ENCODE assay signal across 20 mouse cellular contexts in the genomic region with DNA sequence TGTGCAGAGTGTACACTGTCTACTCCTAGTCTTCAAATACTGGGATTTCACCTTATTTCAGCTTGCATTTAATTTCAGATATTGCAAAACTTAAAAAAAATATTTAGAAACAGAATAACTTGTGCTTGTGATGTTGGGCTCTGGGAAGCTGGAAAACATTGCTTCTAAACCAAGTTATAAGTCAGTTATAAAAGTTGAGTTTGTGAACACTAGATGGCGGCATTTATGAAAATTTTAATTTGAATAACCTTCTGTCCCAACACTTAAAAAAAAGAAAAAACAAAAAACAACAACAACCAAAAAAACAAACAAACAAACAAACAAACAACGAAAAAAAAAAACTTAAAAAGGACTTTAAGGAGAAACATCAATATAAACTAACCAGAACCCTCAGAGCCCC.
DNase-seq lines count a peak whose midpoint lies in the region; ATAC-seq and TF ChIP-seq lines count a peak whose summit lies in the region.
"Had no signal": no experiment of that assay in that cellular context is flagged by ENCODE, and none has a peak within 500 bp of the region (broad histone marks: within the 10 kb centered on the region; RNA-seq: fewer than 3 reads in every experiment).

No protein-coding gene starts in this region.

- TF ChIP-seq POLR2A in thymus, adult 2 months (IDR thresholded peaks at IDR 0.05; ENCODE audit: control insufficient read depth, extremely low read depth, insufficient read depth, low read length, poor library complexity) = no peak

- no peaks in the 10 kb centered on the region for H3K9me3 ChIP-seq in hindbrain, postnatal 0 days (ENCODE audit: low read length)
- no peaks in the 10 kb centered on the region for H3K9me3 ChIP-seq in hindbrain, embryonic 10.5 days
- no peaks in the 10 kb centered on the region for H3K9me3 ChIP-seq in midbrain, embryonic 14.5 days (ENCODE audit: control insufficient read depth, low read length)
- no peaks in the 10 kb centered on the region for H3K9me3 ChIP-seq in midbrain, embryonic 13.5 days
- H3K9me3 ChIP-seq: embryonic facial prominence, embryonic 13.5 days; heart, embryonic 10.5 days; liver, embryonic 13.5 days; megakaryocyte, embryonic 14.5 days had no signal

- no peak for ATAC-seq in hindbrain, postnatal 0 days
- no peak for ATAC-seq in midbrain, embryonic 14.5 days (ENCODE audit: low FRiP score, low TSS enrichment)
- ATAC-seq in midbrain, embryonic 13.5 days = no peak

- 75% methylated on average over 2 of the region's 2 CpGs for WGBS in hindbrain, postnatal 0 days
- 84% methylated on average over 2 of the region's 2 CpGs for WGBS in hindbrain, embryonic 10.5 days
- 81% methylated on average over 2 of the region's 2 CpGs for WGBS in midbrain, embryonic 14.5 days
- 86% methylated on average over 2 of the region's 2 CpGs for WGBS in midbrain, embryonic 13.5 days
- 84% methylated on average over 2 of the region's 2 CpGs for WGBS in thymus, adult 2 months

- DNase-seq in embryo, embryonic 10.5 days (ENCODE audit: low spot score) = peak; percentile 24
- DNase-seq in embryo, embryonic 10 days (ENCODE audit: low spot score) = no peak
- peak; percentile 43 for DNase-seq in hindbrain, postnatal 0 days (ENCODE audit: low spot score)
- no peak for DNase-seq in hindbrain, embryonic 10.5 days (ENCODE audit: low spot score)
- DNase-seq in midbrain, embryonic 14.5 days = peak; percentile 57
- DNase-seq in mesoderm, embryonic 11.5 days (ENCODE audit: low read depth, low spot score) = peak; percentile 7
- no peak for DNase-seq in thymus, adult 2 months
- DNase-seq: cerebellum, adult 11 months; cerebellum, postnatal 14 days; gastrocnemius, postnatal 25 days; heart, postnatal 10 days; layer of hippocampus, postnatal 36 days; liver, embryonic 13.5 days; lung, postnatal 10 days; right cerebral cortex, postnatal 4 days had no signal

- H3K36me3 ChIP-seq in hindbrain, postnatal 0 days (ENCODE audit: insufficient read depth, low read length) = no peaks in the 10 kb centered on the region
- H3K36me3 ChIP-seq in hindbrain, embryonic 10.5 days = no peaks in the 10 kb centered on the region
- no peaks in the 10 kb centered on the region for H3K36me3 ChIP-seq in midbrain, embryonic 14.5 days (ENCODE audit: control insufficient read depth, insufficient read depth, low read length)
- no peaks in the 10 kb centered on the region for H3K36me3 ChIP-seq in midbrain, embryonic 13.5 days
- H3K36me3 ChIP-seq in thymus, adult 2 months (ENCODE audit: control insufficient read depth, insufficient read depth, low read length) = no peaks in the 10 kb centered on the region
- H3K36me3 ChIP-seq: embryonic facial prominence, embryonic 13.5 days; heart, embryonic 10.5 days; liver, embryonic 13.5 days had no signal

- no peak overlapping the region for H3K4me3 ChIP-seq in hindbrain, postnatal 0 days (ENCODE audit: low read length)
- no peak overlapping the region for H3K4me3 ChIP-seq in hindbrain, embryonic 10.5 days
- H3K4me3 ChIP-seq in midbrain, embryonic 14.5 days (replicated peaks; ENCODE audit: low read depth, low read length) = no peak overlapping the region
- no peak overlapping the region for H3K4me3 ChIP-seq in midbrain, embryonic 13.5 days (replicated peaks)
- H3K4me3 ChIP-seq in thymus, adult 2 months (ENCODE audit: control insufficient read depth, insufficient read depth, low read length) = no peak overlapping the region
- H3K4me3 ChIP-seq: embryonic facial prominence, embryonic 13.5 days; heart, embryonic 10.5 days; liver, embryonic 13.5 days; megakaryocyte, embryonic 14.5 days had no signal

- H3K9ac ChIP-seq in hindbrain, postnatal 0 days (replicated peaks; ENCODE audit: low read length) = no peak overlapping the region
- H3K9ac ChIP-seq in midbrain, embryonic 14.5 days (replicated peaks; ENCODE audit: low read length) = no peak overlapping the region
- no peak overlapping the region for H3K9ac ChIP-seq in midbrain, embryonic 13.5 days (replicated peaks)
- H3K9ac ChIP-seq: embryonic facial prominence, embryonic 13.5 days; liver, embryonic 13.5 days had no signal

- H3K27ac ChIP-seq in hindbrain, postnatal 0 days = no peak overlapping the region
- H3K27ac ChIP-seq in hindbrain, embryonic 10.5 days = no peak overlapping the region
- H3K27ac ChIP-seq in midbrain, embryonic 14.5 days (replicated peaks; ENCODE audit: low read depth, low read length) = no peak overlapping the region
- no peak overlapping the region for H3K27ac ChIP-seq in midbrain, embryonic 13.5 days
- H3K27ac ChIP-seq in thymus, adult 2 months (ENCODE audit: control insufficient read depth, insufficient read depth, low read length) = no peak overlapping the region
- H3K27ac ChIP-seq: embryonic facial prominence, embryonic 13.5 days; heart, embryonic 10.5 days; liver, embryonic 13.5 days had no signal

- no peaks in the 10 kb centered on the region for H3K27me3 ChIP-seq in hindbrain, postnatal 0 days (ENCODE audit: insufficient read depth, low read length)
- no peaks in the 10 kb centered on the region for H3K27me3 ChIP-seq in hindbrain, embryonic 10.5 days (ENCODE audit: insufficient read depth, poor library complexity, severe bottlenecking)
- no peaks in the 10 kb centered on the region for H3K27me3 ChIP-seq in midbrain, embryonic 14.5 days (ENCODE audit: control insufficient read depth, insufficient read depth, low read length)
- H3K27me3 ChIP-seq in midbrain, embryonic 13.5 days = no peaks in the 10 kb centered on the region
- H3K27me3 ChIP-seq in thymus, adult 2 months (ENCODE audit: control insufficient read depth, insufficient read depth, low read length) = no peaks in the 10 kb centered on the region
- H3K27me3 ChIP-seq: CH12.LX; embryonic facial prominence, embryonic 13.5 days; liver, embryonic 13.5 days; megakaryocyte, embryonic 14.5 days had no signal

- TF ChIP-seq CTCF in hindbrain, postnatal 0 days (IDR thresholded peaks at IDR 0.05; ENCODE audit: low read depth) = 0 out of 2 replicates have a peak, but pooled peaks have one; percentile 4
- TF ChIP-seq CTCF in thymus, adult 2 months (IDR thresholded peaks at IDR 0.05; ENCODE audit: borderline replicate concordance, control insufficient read depth, extremely low read depth, insufficient read depth, low read length, poor library complexity) = no peak

- H3K4me1 ChIP-seq in hindbrain, postnatal 0 days (ENCODE audit: insufficient read depth, low read length) = no peaks in the 10 kb centered on the region
- no peaks in the 10 kb centered on the region for H3K4me1 ChIP-seq in hindbrain, embryonic 10.5 days (replicated peaks)
- no peaks in the 10 kb centered on the region for H3K4me1 ChIP-seq in midbrain, embryonic 14.5 days (ENCODE audit: control insufficient read depth, insufficient read depth, low read length)
- no peaks in the 10 kb centered on the region for H3K4me1 ChIP-seq in midbrain, embryonic 13.5 days (replicated peaks)
- no peaks in the 10 kb centered on the region for H3K4me1 ChIP-seq in thymus, adult 2 months (replicated peaks; ENCODE audit: control insufficient read depth, insufficient read depth, low read length)
- H3K4me1 ChIP-seq: embryonic facial prominence, embryonic 13.5 days; heart, embryonic 10.5 days; liver, embryonic 13.5 days; megakaryocyte, embryonic 14.5 days had no signal

- no peak overlapping the region for H3K4me2 ChIP-seq in hindbrain, postnatal 0 days (ENCODE audit: low read depth, low read length)
- H3K4me2 ChIP-seq in midbrain, embryonic 14.5 days (ENCODE audit: low read length) = no peak overlapping the region
- no peak overlapping the region for H3K4me2 ChIP-seq in midbrain, embryonic 13.5 days (replicated peaks)
- H3K4me2 ChIP-seq: embryonic facial prominence, embryonic 13.5 days; liver, embryonic 13.5 days had no signal

Comparison
In these comparisons a context has a peak if more than half of its experiments do, and no peak if none do; other contexts are left out.
1. DNase-seq: peak in embryo, embryonic 10.5 days (single experiment), hindbrain, postnatal 0 days (single experiment), midbrain, embryonic 14.5 days (single experiment) and mesoderm, embryonic 11.5 days (single experiment); none in embryo, embryonic 10 days (single experiment), hindbrain, embryonic 10.5 days (single experiment) and thymus, adult 2 months (single experiment).